Mouse (Mus musculus) layer of hippocampus, adult 2 months (tissue): ENCODE data around the gene Dact2. TPM values are rescaled to one million over a fixed set of nuclear protein-coding genes. Genes with fewer than 3 reads are reported as not detected.

Source experiments
- DNase-seq, 2 experiments: peaks; one replicate each; pipeline ENCODE4 v3.0.0; 2022; ENCODE audit warnings: low spot score in 2 of 2
- H3K27ac ChIP-seq: fragments of 200-600 bp; 2 replicates; pipeline ENCODE4 v1.8.1; 2022
- H3K4me3 ChIP-seq: fragments of 200-600 bp; 2 replicates; pipeline ENCODE4 v1.8.1; 2022; ENCODE audit warnings: mild to moderate bottlenecking
- CTCF ChIP-seq: fragments of 200-600 bp; conservative IDR thresholded peaks from 2 replicates; pipeline ENCODE4 v1.8.1; 2022; ENCODE audit warnings: antibody characterized with exemption, mild to moderate bottlenecking, moderate library complexity
- total RNA-seq, 2 experiments: library from RNA; stranded (reverse); gene quantifications; 2 replicates each; pipeline ENCODE4 v1.2.3; 2021

Dact2 gene
- total RNA-seq, 2 experiments from 2014 or later = 21.8 to 24.7 TPM

GRCm38 (mm10) chr17:14178911-14179310, 25.2 kb downstream of the Dact2 start:
- Histone ChIP-seq H3K27ac (no peak overlapping the region), H3K4me3 (no peak overlapping the region)
- DNase-seq = no peak
- TF ChIP-seq CTCF = no peak

- Histone ChIP-seq H3K4me3 (no peak overlapping the region), H3K27ac (no peak overlapping the region)
- no peak for TF ChIP-seq CTCF
- no peak for DNase-seq
These were observed 25.6 kb downstream of the Dact2 start for GRCm38 (mm10) chr17:14178475-14178874.

- no peak for DNase-seq
- TF ChIP-seq CTCF = no peak
- Histone ChIP-seq H3K4me3 (no peak overlapping the region), H3K27ac (no peak overlapping the region)
These were observed 26.1 kb downstream of the Dact2 start for GRCm38 (mm10) chr17:14178049-14178448.

GRCm38 (mm10) chr17:14177018-14177417, 27.1 kb downstream of the Dact2 start:
- Histone ChIP-seq H3K4me3 (no peak overlapping the region), H3K27ac (no peak overlapping the region)
- no peak for DNase-seq
- TF ChIP-seq CTCF = no peak

- peak overlapping the region; percentile 18; the same call in 1 of the 2 replicates for H3K27ac ChIP-seq
These were observed 28.4 kb downstream of the Dact2 start for GRCm38 (mm10) chr17:14175704-14176103.

GRCm38 (mm10) chr17:14175019-14175418, 29.1 kb downstream of the Dact2 start:
- no peak for TF ChIP-seq CTCF
- no peak for DNase-seq
- H3K4me3 ChIP-seq = no peak overlapping the region
- peak overlapping the region; percentile 18; the same call in 1 of the 2 replicates for H3K27ac ChIP-seq

More at GRCm38 (mm10) chr17:14175704-14176103, 28.4 kb downstream of the Dact2 start:
- TF ChIP-seq CTCF = no peak
- no peak overlapping the region for H3K4me3 ChIP-seq
- DNase-seq = peak; percentile 67 to 70

- TF ChIP-seq CTCF = no peak
- no peak for DNase-seq
- Histone ChIP-seq H3K4me3 (no peak overlapping the region), H3K27ac (no peak overlapping the region)
These were observed 29.7 kb downstream of the Dact2 start for GRCm38 (mm10) chr17:14174401-14174800.

- Histone ChIP-seq H3K4me3 (no peak overlapping the region), H3K27ac (no peak overlapping the region)
- no peak for DNase-seq
- TF ChIP-seq CTCF = no peak
These were observed 30.6 kb downstream of the Dact2 start for GRCm38 (mm10) chr17:14173459-14173858.

GRCm38 (mm10) chr17:14172731-14173130, 31.4 kb downstream of the Dact2 start:
- TF ChIP-seq CTCF = no peak
- Histone ChIP-seq H3K27ac (no peak overlapping the region), H3K4me3 (no peak overlapping the region)
- no peak for DNase-seq

GRCm38 (mm10) chr17:14172184-14172583, 31.9 kb downstream of the Dact2 start:
- TF ChIP-seq CTCF = no peak
- Histone ChIP-seq H3K27ac (no peak overlapping the region), H3K4me3 (no peak overlapping the region)
- no peak for DNase-seq

GRCm38 (mm10) chr17:14170961-14171479, 33.1 kb downstream of the Dact2 start:
- no peak for TF ChIP-seq CTCF
- DNase-seq = no peak
- Histone ChIP-seq H3K27ac (no peak overlapping the region), H3K4me3 (no peak overlapping the region)

GRCm38 (mm10) chr17:14169431-14169830, 34.7 kb downstream of the Dact2 start:
- TF ChIP-seq CTCF = no peak
- Histone ChIP-seq H3K27ac (no peak overlapping the region), H3K4me3 (no peak overlapping the region)
- no peak for DNase-seq

GRCm38 (mm10) chr17:14167594-14167993, 36.5 kb downstream of the Dact2 start:
- TF ChIP-seq CTCF = no peak
- DNase-seq = no peak

GRCm38 (mm10) chr17:14166746-14167432, 37.2 kb downstream of the Dact2 start:
- 0 out of 2 replicates have a peak overlapping the region, but pooled peaks have one; percentile 87 for H3K27ac ChIP-seq
- no peak for DNase-seq
- no peak overlapping the region for H3K4me3 ChIP-seq
- TF ChIP-seq CTCF = no peak

More at GRCm38 (mm10) chr17:14167594-14167993, 36.5 kb downstream of the Dact2 start:
- Histone ChIP-seq H3K27ac (no peak overlapping the region), H3K4me3 (no peak overlapping the region)
